Mouse (Mus musculus): ENCODE measurements at regions not wholly inside any gene's neighbourhood (a gene's known extent, or its start where the extent isn't known, plus 50 kb on each side); places are given as distances from the start of the nearest gene placed in this dataset.

DNA sequence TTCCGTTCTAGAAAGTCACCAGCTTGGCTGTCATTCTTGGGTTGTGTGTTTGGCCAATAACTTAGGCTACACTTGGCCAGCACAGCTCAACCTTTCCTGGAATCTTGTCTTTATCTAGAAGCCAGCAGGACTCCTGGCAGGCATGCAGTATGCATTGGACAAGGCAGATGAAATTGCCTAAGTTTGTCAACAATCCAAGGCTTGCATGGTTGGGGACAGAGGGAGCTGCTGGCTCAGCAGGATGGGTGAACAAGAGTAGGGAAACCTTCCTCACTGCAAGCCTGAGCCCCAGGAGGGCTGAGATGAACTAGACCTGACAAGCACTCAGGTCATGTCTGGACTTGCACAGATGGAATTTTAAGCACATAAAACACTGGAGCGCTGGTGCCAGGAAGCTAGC is 115.6 kb upstream of the Dapk1 start:
- 60% methylated on average over 2 of the region's 2 CpGs for WGBS
- H3K4me3 ChIP-seq (replicated peaks; ENCODE audit: low read depth, low read length) = no peak overlapping the region
- H3K27me3 ChIP-seq (ENCODE audit: insufficient read depth, low read length) = no peaks in the 10 kb centered on the region
- DNase-seq (ENCODE audit: low spot score) (no peak), ATAC-seq (replicated peaks; ENCODE audit: low FRiP score, low read depth) (no peak)
- H3K27ac ChIP-seq = no peak overlapping the region
- no peak overlapping the region for H3K4me2 ChIP-seq (ENCODE audit: low read length)
- H3K4me1 ChIP-seq (replicated peaks; ENCODE audit: insufficient read depth, low read length) = no peaks in the 10 kb centered on the region; the same call in 1 of the 2 replicates
- H3K9ac ChIP-seq (ENCODE audit: low read depth, low read length) = no peak overlapping the region
- no peak for TF ChIP-seq CTCF (IDR thresholded peaks at IDR 0.05; ENCODE audit: low read depth)
- no peaks in the 10 kb centered on the region for H3K9me3 ChIP-seq (replicated peaks; ENCODE audit: low read length)
- H3K36me3 ChIP-seq (ENCODE audit: insufficient read depth, low read length) = no peaks in the 10 kb centered on the region

DNA sequence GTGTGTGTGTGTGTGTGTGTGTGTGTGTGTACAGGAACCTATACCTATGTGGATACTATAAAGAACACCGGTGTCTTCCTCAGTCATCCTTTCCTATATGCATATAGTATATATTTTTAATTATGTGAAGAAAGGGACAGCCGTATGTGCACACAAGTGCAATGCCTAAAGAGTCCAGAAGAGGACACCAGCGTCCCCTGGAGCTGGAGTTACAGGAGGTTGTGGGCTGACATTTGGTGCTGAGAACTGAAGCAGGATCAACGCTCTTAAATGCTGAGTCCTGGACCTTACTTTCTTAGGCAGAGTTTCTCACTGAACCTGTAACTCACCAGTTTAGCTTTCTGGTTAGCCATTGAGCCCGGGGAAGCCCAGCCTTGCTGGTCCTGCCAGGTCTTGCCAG is 114.9 kb upstream of the Dapk1 start:
- Histone ChIP-seq H3K36me3 (ENCODE audit: insufficient read depth, low read length) (no peaks in the 10 kb centered on the region), H3K4me2 (ENCODE audit: low read length) (no peak overlapping the region), H3K4me3 (replicated peaks; ENCODE audit: low read depth, low read length) (no peak overlapping the region), H3K27me3 (ENCODE audit: insufficient read depth, low read length) (no peaks in the 10 kb centered on the region), H3K9me3 (replicated peaks; ENCODE audit: low read length) (no peaks in the 10 kb centered on the region), H3K9ac (ENCODE audit: low read depth, low read length) (no peak overlapping the region), H3K27ac (no peak overlapping the region), H3K4me1 (replicated peaks; ENCODE audit: insufficient read depth, low read length) (no peaks in the 10 kb centered on the region; the same call in 1 of the 2 replicates)
- ATAC-seq (replicated peaks; ENCODE audit: low FRiP score, low read depth) (no peak), DNase-seq (ENCODE audit: low spot score) (no peak)
- peak; percentile 20; the same call in 1 of the 2 replicates for TF ChIP-seq CTCF (IDR thresholded peaks at IDR 0.05; ENCODE audit: low read depth)
- 97% methylated on average over 5 of the region's 5 CpGs for WGBS

DNA sequence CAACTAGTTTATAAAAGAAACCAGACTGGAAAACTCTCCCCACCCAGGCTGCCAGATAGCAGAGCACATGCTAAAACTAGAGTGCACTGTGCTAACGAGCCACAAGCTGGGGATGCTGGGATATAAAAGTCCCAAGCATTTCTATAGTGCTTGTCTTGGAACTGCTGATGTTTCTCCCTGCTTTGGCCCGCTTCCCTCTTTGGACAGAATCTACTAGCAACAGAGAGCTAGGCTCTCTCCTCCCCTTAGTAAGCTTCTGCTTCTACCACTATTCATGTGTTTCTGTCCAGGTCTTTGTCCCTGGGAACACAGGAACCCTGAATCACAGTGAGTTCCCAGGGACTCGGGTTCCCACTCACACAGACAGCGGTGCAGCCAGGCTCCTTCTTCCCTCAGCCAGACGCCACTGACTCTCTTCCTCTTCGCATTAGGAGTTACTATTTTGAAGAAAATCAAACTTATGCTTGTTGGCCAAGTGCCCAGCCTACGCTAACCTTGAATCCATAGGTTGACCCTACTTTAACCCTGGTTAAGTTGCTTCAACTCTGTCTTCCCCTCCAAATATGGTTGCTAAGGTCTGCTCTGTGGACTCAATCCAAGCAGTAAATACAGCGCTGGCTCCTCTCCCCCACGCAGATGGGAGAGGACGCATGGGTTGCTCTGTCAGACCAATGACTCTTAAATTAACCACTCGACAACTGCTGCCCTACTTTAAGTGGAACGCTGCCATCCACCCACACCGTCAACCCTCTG is 113.4 kb upstream of the Dapk1 start:
- H3K27ac ChIP-seq = peak overlapping the region; percentile 76
- H3K4me2 ChIP-seq (ENCODE audit: low read length) = no peak overlapping the region
- no peaks in the 10 kb centered on the region for H3K27me3 ChIP-seq (ENCODE audit: insufficient read depth, low read length)
- no peaks in the 10 kb centered on the region; the same call in 1 of the 2 replicates for H3K4me1 ChIP-seq (replicated peaks; ENCODE audit: insufficient read depth, low read length)
- WGBS = 27% methylated on average over 13 of the region's 13 CpGs
- no peak overlapping the region for H3K9ac ChIP-seq (ENCODE audit: low read depth, low read length)
- no peak for TF ChIP-seq CTCF (IDR thresholded peaks at IDR 0.05; ENCODE audit: low read depth)
- H3K4me3 ChIP-seq (replicated peaks; ENCODE audit: low read depth, low read length) = no peak overlapping the region
- H3K36me3 ChIP-seq (ENCODE audit: insufficient read depth, low read length) = no peaks in the 10 kb centered on the region
- ATAC-seq (replicated peaks; ENCODE audit: low FRiP score, low read depth) = 0 out of 2 replicates have a peak, but pooled peaks have one; percentile 34
- DNase-seq (ENCODE audit: low spot score) = peak; percentile 74
- H3K9me3 ChIP-seq (replicated peaks; ENCODE audit: low read length) = no peaks in the 10 kb centered on the region

DNA sequence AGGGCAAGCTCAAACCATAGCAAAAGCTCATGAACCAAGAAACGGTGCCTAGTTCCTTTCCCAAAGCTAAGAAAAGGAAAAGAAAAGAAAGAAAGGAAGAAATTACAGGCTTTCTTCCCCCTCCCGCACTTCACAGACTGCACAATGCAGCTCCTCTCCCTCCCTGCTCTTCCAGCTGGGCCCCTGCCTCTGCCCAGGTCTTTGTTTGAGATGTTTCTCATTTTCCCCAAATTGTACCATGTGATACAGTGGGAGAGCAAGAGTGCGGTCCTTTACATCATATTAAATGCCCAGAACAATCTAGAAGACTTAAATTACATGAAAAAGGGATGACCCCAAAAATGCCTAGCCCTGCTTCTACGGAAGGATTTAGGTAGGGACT is 112.9 kb upstream of the Dapk1 start:
- no peak for ATAC-seq (replicated peaks; ENCODE audit: low FRiP score, low read depth)
- 47% methylated on average over 4 of the region's 4 CpGs for WGBS
- Histone ChIP-seq H3K27me3 (ENCODE audit: insufficient read depth, low read length) (no peaks in the 10 kb centered on the region), H3K36me3 (ENCODE audit: insufficient read depth, low read length) (no peaks in the 10 kb centered on the region), H3K4me1 (replicated peaks; ENCODE audit: insufficient read depth, low read length) (no peaks in the 10 kb centered on the region; the same call in 1 of the 2 replicates), H3K27ac (peak overlapping the region; percentile 76; the same call in 1 of the 2 replicates), H3K4me3 (replicated peaks; ENCODE audit: low read depth, low read length) (no peak overlapping the region), H3K9ac (ENCODE audit: low read depth, low read length) (no peak overlapping the region), H3K9me3 (replicated peaks; ENCODE audit: low read length) (no peaks in the 10 kb centered on the region), H3K4me2 (ENCODE audit: low read length) (no peak overlapping the region)
- TF ChIP-seq CTCF (IDR thresholded peaks at IDR 0.05; ENCODE audit: low read depth) = no peak
- no peak for DNase-seq (ENCODE audit: low spot score)

DNA sequence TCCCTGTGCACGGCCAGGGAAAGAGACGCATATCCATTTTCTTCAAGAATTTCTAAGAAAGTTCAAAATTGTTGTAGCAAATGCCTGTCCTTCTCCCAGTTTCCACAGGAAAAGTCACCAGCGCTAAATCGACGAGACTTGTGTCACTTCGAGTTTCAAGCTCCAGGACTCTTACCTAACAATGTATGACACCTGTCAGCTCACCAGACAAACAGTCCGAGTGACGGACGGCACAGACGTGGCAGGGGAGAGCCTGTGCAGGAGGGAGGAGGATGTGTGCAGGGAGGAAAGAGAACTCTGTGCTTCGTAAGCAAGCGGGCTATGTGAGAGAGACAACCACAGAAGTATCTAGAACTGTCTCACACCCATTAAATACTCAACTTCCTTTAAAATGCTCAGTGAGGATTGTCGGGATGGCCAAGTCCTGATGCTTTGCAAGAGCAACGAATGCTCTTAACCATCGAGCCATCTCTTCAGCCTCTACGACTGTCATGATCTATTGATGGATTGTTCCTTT is 109.7 kb upstream of the Dapk1 start:
- Histone ChIP-seq H3K27ac (no peak overlapping the region), H3K9me3 (replicated peaks; ENCODE audit: low read length) (no peaks in the 10 kb centered on the region), H3K4me3 (replicated peaks; ENCODE audit: low read depth, low read length) (no peak overlapping the region), H3K4me2 (ENCODE audit: low read length) (no peak overlapping the region), H3K9ac (ENCODE audit: low read depth, low read length) (no peak overlapping the region), H3K36me3 (ENCODE audit: insufficient read depth, low read length) (no peaks in the 10 kb centered on the region), H3K27me3 (ENCODE audit: insufficient read depth, low read length) (no peaks in the 10 kb centered on the region), H3K4me1 (replicated peaks; ENCODE audit: insufficient read depth, low read length) (no peaks in the 10 kb centered on the region; the same call in 1 of the 2 replicates)
- ATAC-seq (replicated peaks; ENCODE audit: low FRiP score, low read depth) (no peak), DNase-seq (ENCODE audit: low spot score) (no peak)
- no peak for TF ChIP-seq CTCF (IDR thresholded peaks at IDR 0.05; ENCODE audit: low read depth)
- 64% methylated on average over 16 of the region's 16 CpGs for WGBS

DNA sequence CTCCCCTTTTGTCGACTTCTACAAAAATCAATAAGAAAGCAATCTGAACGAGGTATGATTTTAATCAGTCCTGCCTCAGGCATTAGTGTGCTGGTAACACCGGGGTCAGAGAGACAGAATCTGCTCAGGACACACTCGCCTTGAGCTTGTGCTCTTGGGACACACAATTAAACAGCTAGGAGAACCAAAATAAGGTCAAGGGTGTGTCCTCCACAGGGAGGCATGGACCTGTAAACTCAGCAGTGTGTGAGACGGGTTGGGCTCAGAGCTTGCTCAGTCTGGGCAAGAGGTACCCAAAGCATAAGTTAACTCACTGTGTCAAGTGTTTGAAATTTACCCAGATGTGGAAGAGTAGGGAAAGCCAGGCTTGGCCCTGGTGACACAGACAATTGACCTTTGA is 107.9 kb upstream of the Dapk1 start:
- WGBS = 63% methylated on average over 5 of the region's 5 CpGs
- no peaks in the 10 kb centered on the region for H3K36me3 ChIP-seq (ENCODE audit: insufficient read depth, low read length)
- no peak for TF ChIP-seq CTCF (IDR thresholded peaks at IDR 0.05; ENCODE audit: low read depth)
- H3K4me2 ChIP-seq (ENCODE audit: low read length) = no peak overlapping the region
- H3K9ac ChIP-seq (ENCODE audit: low read depth, low read length) = no peak overlapping the region
- no peak overlapping the region for H3K4me3 ChIP-seq (replicated peaks; ENCODE audit: low read depth, low read length)
- no peak for ATAC-seq (replicated peaks; ENCODE audit: low FRiP score, low read depth)
- 0 out of 2 replicates have a peak overlapping the region, but pooled peaks have one; percentile 19 for H3K27ac ChIP-seq
- no peaks in the 10 kb centered on the region for H3K9me3 ChIP-seq (replicated peaks; ENCODE audit: low read length)
- no peaks in the 10 kb centered on the region; the same call in 1 of the 2 replicates for H3K4me1 ChIP-seq (replicated peaks; ENCODE audit: insufficient read depth, low read length)
- no peaks in the 10 kb centered on the region for H3K27me3 ChIP-seq (ENCODE audit: insufficient read depth, low read length)
- no peak for DNase-seq (ENCODE audit: low spot score)

Measured in kidney, postnatal 0 days (tissue).